Mouse (Mus musculus): ENCODE results near the gene P2ry4. TPM values are rescaled to one million over a fixed set of nuclear protein-coding genes. Genes with fewer than 3 reads are reported as not detected.

P2ry4 gene
- polyA plus RNA-seq, 1 experiment from 2014 or later, result not detected

- H3K4me3 ChIP-seq, result no peak within 1 kb of the TSS
- H3K4me2 ChIP-seq (replicated peaks), result no peak within 1 kb of the TSS
- no peaks in the 10 kb centered on the region for H3K27me3 ChIP-seq
- H3K9ac ChIP-seq, result no peak within 1 kb of the TSS
- H3K9me3 ChIP-seq (replicated peaks), result no peaks in the 10 kb centered on the region
- H3K36me3 ChIP-seq, result no peaks in the 10 kb centered on the region
- H3K4me1 ChIP-seq, result no peaks in the 10 kb centered on the region
- no peak within 1 kb of the TSS for H3K27ac ChIP-seq
- 88% methylated on average over 1 of the region's 1 CpGs for WGBS
- ATAC-seq (ENCODE audit: low FRiP score), result no peak
Measured at GRCm38 (mm10) chrX:100571951-100572350, 22.7 kb downstream of the P2ry4 start, which contains the start of gene Awat1. Gene Awat1 (plus strand): TSS chrX:100572251.

- Histone ChIP-seq H3K27ac (no peak overlapping the region), H3K36me3 (no peaks in the 10 kb centered on the region), H3K4me2 (replicated peaks) (no peak overlapping the region), H3K4me3 (no peak overlapping the region), H3K9me3 (replicated peaks) (no peaks in the 10 kb centered on the region), H3K4me1 (no peaks in the 10 kb centered on the region), H3K27me3 (no peaks in the 10 kb centered on the region), H3K9ac (no peak overlapping the region)
- no peak for ATAC-seq (ENCODE audit: low FRiP score)
- 85% methylated on average over 3 of the region's 3 CpGs for WGBS
Measured at GRCm38 (mm10) chrX:100565696-100566095, 29.0 kb downstream of the P2ry4 start.

GRCm38 (mm10) chrX:100556026-100556425, 38.6 kb downstream of the P2ry4 start:
- WGBS, result 85% methylated on average over 3 of the region's 3 CpGs

More at GRCm38 (mm10) chrX:100556026-100556425, 38.6 kb downstream of the P2ry4 start:
- H3K27me3 ChIP-seq, result no peaks in the 10 kb centered on the region
- no peak for ATAC-seq (ENCODE audit: low FRiP score)
- H3K4me1 ChIP-seq, result no peaks in the 10 kb centered on the region
- no peak overlapping the region for H3K4me3 ChIP-seq
- H3K9ac ChIP-seq, result no peak overlapping the region
- no peak overlapping the region for H3K4me2 ChIP-seq (replicated peaks)
- no peaks in the 10 kb centered on the region for H3K36me3 ChIP-seq
- no peak overlapping the region for H3K27ac ChIP-seq
- H3K9me3 ChIP-seq (replicated peaks), result no peaks in the 10 kb centered on the region

Other genes with a start within 250 kb of the P2ry4 start
- gene Otud6a, start 165.9 kb downstream of the P2ry4 start, polyA plus RNA-seq (2016; fragmentation: Nextera tagmentation; extraction: Ambion mirVana), result not detected in 2 replicates
- gene Awat2, start 152.2 kb downstream of the P2ry4 start, polyA plus RNA-seq (2016; fragmentation: Nextera tagmentation; extraction: Ambion mirVana), result 0.29 and 0.72 TPM in 2 replicates
- gene Igbp1, start 100.6 kb downstream of the P2ry4 start, polyA plus RNA-seq (2016; fragmentation: Nextera tagmentation; extraction: Ambion mirVana), result 30.8 and 31.2 TPM in 2 replicates
- not detected in 2 replicates for gene Dgat2l6, start 70.0 kb downstream of the P2ry4 start, polyA plus RNA-seq (2016; fragmentation: Nextera tagmentation; extraction: Ambion mirVana)
- not detected in 2 replicates for gene Awat1, start 22.6 kb downstream of the P2ry4 start, polyA plus RNA-seq (2016; fragmentation: Nextera tagmentation; extraction: Ambion mirVana)
- gene Arr3, start 10.6 kb upstream of the P2ry4 start, polyA plus RNA-seq (2016; fragmentation: Nextera tagmentation; extraction: Ambion mirVana), result 0.44 TPM in 1 of 2 replicates, not detected in the other
- gene Kif4, start 30.9 kb upstream of the P2ry4 start, polyA plus RNA-seq (2016; fragmentation: Nextera tagmentation; extraction: Ambion mirVana), result 22.9 and 27.0 TPM in 2 replicates
- gene Pdzd11, start 31.7 kb upstream of the P2ry4 start, polyA plus RNA-seq (2016; fragmentation: Nextera tagmentation; extraction: Ambion mirVana), result 119 and 120 TPM in 2 replicates
- 16.4 and 22.2 TPM in 2 replicates for gene Gdpd2, start 135.0 kb upstream of the P2ry4 start, polyA plus RNA-seq (2016; fragmentation: Nextera tagmentation; extraction: Ambion mirVana)
- gene Dlg3, start 172.9 kb upstream of the P2ry4 start, polyA plus RNA-seq (2016; fragmentation: Nextera tagmentation; extraction: Ambion mirVana), result 14.8 and 16.4 TPM in 2 replicates